Mouse (Mus musculus) skeletal muscle tissue, adult 2 months (tissue): Measurements from ENCODE around the gene Anp32a.
A peak's percentile ranks its signal among the peaks of the same experiment; 100 is the strongest.

Source experiments
- DNase-seq: peaks from one replicate; pipeline ENCODE4 v3.0.0-alpha.2; 2012; ENCODE audit warnings: low read depth, low spot score

Anp32a gene

GRCm38 (mm10) chr9:62345633-62346387, 4.7 kb downstream of the Anp32a start:
- no peak for DNase-seq

DNA sequence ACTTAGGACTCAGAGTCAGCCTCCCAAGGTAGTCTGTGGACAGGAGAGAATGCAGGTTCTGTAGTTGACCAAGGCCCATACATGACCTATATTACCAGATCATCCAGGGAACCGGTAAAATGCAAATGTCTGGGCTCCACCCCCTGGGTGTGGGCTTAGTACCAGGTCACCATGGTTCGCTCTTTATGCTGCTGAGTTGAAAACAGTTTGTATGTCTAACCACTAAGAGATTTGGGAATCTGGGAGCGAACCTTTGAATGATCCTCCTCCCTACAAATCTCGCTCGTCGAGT, 5.2 kb downstream of the Anp32a start:
- no peak for DNase-seq

DNA sequence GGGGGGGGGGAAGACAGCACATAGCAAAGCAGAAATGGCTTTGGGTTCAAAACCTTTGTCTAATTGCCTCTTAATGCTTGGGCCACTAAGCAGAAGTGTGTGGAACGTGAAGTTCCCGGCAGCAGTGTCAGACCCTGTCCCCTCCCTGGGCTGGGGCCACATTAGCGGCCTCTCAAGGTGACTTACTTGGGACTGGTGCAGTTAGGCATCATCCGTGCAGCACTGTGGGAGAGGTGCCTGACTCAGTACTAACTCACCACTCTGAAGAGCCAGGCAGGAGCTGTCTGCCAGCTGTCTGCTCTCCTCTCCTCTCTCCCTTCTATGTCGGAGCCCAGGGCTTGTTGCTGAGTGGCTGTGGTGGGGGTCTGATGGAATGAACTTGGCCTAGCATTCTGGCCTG, 6.1 kb downstream of the Anp32a start:
- DNase-seq, result no peak

DNA sequence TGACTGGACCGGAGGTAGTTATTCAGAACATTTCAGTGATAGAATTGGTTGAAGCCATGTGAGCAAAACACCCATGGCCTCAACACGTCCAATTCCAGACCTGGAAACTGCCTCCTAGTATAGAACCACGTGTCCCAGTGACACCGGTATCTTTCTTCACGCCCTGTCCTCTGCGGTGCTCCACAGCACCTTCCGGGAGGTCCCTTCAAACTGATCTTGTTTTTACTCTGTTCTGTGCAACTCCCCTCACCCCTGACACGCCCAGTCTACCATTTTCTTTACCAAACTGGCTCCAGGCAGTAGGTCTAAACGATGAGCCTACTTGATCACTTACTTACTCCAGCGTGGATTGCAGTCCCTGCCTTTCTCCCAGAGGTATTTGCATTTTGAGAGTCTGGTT, 7.0 kb downstream of the Anp32a start:
- DNase-seq, result no peak

- DNase-seq, result no peak
Measured at GRCm38 (mm10) chr9:62348467-62348985, 7.4 kb downstream of the Anp32a start.

DNA sequence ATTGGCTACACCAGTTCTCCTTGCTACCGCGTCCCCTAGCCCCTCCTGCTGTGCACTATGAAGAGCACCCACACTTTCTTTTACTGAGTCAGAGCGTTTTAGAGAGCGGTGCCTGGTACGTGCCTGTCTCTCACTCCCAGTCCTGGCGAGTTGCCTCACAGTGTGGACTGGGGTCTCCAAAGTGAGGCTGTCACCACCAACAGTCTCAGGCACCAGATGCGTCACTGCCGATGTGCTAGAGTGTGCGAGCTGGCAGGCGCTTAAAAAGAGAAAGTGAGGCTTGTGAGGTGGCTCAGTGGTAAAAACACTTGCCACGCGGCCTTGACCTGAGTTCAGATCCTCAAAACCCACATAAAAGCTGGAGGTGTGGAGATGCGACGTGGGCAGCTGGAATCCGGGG, 8.2 kb downstream of the Anp32a start:
- no peak for DNase-seq

- no peak for DNase-seq
Measured at GRCm38 (mm10) chr9:62350721-62351120, 9.6 kb downstream of the Anp32a start.

DNA sequence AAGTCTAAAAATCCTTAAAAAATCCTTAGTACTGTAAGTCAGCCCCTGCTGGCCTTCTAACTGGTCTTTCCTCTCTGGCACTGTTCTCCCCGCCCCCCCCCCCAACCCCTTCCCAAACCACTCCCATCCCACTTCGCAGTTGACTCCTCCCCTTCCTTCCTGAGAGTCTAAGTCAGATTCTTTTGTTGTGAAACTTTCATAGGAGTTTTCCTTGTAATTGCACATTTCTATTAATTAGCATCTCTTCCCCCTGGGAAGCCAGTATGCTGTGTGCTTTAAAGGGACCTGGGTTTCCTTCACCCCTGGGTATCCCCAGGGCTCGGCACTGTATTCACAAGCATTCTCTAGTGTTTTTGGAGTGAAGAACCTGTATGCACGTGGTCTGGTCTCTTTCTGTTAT, 10.1 kb downstream of the Anp32a start:
- DNase-seq, result no peak

- DNase-seq, result no peak
Measured at GRCm38 (mm10) chr9:62353784-62354183, 12.7 kb downstream of the Anp32a start.

DNA sequence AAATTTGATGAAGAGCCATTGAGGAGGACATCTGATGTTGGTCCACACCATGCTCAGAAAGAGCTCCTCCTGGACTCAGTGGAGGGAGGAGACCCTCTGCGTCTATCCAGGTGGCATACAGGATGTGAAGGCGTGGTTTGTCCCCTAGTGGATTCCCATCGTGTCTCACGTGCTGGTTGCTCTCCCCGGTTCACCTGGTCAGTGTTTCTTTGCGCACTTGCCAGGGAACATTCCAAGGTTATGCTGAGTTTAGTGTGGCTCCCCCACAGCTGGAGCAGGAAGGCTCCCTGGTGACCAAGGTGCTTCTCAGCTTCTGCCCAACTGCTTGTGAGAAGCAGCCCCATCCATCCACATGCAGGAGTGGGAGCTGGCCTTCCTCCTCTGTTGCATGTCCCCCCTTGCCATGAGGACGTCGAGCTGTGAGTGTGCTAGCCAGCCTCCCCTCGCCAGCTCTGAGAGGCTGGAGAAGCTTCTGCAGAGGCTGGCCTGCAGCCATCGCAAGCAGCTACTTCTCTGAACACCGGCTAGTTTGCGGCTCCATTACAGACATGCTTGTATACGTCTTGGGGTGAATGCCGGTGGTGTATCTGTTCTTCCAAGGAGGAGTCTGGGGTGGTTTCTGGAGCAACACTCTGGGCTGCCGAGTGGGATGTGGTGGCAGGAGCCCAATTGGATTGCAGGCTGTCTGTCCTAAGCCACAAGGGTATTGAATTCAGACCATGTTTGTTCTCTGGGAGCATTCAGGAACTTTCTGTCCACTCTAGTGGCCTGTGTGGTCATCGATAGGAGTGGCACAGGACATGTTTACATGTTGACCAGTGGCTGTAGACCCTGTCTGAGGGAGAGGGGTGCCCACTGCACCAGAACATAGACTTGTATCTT, 14.0 kb downstream of the Anp32a start:
- DNase-seq, result no peak

- no peak for DNase-seq
Measured at GRCm38 (mm10) chr9:62355763-62356162, 14.7 kb downstream of the Anp32a start.

GRCm38 (mm10) chr9:62357593-62357992, 16.5 kb downstream of the Anp32a start:
- DNase-seq, result no peak

DNA sequence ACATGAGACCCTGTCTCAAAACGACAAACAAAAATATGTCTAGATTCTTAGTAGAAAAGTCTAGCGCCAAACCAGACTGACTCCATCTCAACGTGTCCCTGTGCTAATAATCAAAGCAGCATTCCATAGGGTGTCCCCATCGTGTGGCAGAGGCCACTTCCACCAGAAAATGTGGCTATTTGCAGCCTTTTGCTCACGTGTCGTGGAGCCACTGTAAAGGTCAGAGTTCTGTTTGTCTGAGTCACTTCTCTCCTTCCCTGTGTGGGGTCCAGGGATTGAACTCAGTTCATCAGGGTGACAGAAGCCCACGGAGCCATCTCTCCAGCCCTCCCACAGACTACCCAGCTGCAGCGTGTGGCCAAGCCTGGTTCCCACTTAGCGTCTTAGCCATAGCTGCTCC, 17.8 kb downstream of the Anp32a start:
- DNase-seq, result no peak

GRCm38 (mm10) chr9:62360889-62361288, 19.8 kb downstream of the Anp32a start:
- no peak for DNase-seq

DNA sequence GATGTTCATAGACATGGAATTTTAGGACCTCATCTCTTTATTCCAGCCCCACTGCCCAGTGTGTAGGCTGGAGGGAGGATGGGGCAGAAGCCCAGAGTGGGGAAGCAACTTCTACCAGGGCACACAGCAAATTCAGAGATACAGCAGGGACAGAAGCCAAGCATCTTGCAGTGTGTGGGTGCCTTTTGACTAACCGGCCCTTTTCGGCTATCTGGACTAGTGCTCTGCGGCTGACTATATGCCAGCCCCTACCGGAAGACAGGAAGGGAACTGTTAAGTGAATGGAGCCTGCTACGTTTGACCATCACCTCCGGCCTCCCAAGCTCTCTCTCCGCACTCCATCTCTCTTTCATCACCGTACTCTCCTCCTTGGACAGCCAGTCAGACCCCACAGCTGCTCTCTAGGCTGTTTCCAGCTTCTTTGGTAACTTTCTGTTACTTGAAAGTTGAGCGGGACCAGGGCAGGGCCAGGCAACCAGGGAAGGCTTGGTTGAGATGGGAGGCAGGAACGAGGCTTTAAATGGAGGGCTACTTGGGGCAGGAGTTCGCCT, 21.8 kb downstream of the Anp32a start:
- DNase-seq, result no peak

DNA sequence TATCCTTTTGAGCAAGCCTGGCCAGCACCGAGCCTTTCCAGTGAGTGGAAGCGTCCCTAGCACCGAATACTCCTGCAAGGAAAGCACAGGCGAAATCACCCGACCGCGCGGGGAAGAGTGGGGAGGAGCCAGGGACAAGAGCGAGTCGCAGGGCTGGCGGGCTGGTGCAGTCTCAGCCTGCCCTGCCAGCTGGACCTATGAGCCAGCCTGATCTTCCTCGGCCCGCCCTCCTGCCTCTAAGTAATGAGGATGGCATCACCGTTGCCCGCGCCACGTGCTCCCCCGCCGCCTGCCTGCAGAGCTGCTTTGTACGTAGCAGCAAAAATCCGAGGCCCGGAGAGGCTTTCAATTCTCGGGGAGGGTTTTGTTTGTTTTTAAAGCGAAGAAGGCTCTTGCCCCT, 22.5 kb downstream of the Anp32a start:
- peak; percentile 67 for DNase-seq

GRCm38 (mm10) chr9:62364216-62364615, 23.1 kb downstream of the Anp32a start:
- no peak for DNase-seq

- no peak for DNase-seq
Measured at GRCm38 (mm10) chr9:62364831-62365230, 23.7 kb downstream of the Anp32a start.

GRCm38 (mm10) chr9:62365326-62366080, 24.4 kb downstream of the Anp32a start:
- DNase-seq, result no peak

DNA sequence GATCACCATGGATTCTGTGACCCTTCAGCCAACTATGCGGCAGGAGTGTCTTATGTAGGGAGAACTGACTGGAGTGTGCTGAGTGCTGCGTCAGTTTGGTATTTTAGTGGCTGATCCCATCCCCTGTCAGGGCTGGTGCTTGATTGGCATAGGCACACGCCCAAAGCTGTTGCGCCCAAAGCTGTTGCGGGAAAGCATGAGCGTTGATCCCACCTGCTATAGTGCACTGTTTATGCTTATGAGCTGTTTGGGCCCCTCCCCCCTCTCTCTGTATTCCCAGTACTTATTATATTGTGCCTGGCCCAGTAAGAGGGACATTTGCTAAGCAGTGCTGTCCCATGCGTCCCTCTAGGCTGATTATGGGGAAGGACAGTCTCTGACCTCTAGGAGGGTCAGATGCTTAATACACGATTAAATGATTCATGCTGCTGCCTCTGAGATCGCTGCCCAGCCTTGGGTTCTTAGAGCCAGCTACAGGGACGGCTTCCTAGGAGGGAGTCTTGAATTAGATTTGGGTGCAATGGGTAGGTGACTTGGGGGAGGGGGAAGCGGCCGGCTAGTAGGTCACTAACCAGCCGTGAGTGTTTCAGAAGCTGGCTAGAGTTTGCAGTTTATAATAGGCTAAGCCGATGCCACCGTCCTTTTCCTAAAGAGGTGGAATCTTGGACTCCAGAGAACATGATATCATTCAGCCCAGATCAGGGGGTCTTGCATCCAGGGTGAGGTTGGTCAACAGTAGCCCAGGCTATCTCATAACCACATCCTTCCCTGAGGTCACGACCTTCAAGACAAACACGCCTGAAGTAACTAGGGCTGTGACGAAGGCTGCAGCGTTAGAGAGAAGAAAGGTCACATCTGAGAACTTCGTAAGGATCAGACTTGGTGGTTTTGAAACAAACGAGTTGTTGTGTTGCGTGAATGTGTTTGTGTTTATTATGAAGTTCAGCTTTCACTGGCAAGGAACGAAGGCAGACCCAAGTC, 25.7 kb downstream of the Anp32a start:
- no peak for DNase-seq
